Mouse (Mus musculus) limb, embryonic 12.5 days (tissue): Measurements from ENCODE around the gene Ppard. TPM values are rescaled to one million over a fixed set of nuclear protein-coding genes. Genes with fewer than 3 reads are reported as not detected.

Source experiments
- polyA plus RNA-seq: library from polyadenylated mRNA; unstranded; fragments of >200 nt; fragmentation: Nextera tagmentation; extraction: Ambion mirVana; gene quantifications from 2 replicates; pipeline ENCODE4 v1.2.1, GENCODE M21; 2016

The Ppard gene
- polyA plus RNA-seq, 1 experiment from 2014 or later = 3.2 TPM

Other genes starting within 250 kb of the Ppard start
- gene Tcp11, start 152.1 kb upstream of the Ppard start, polyA plus RNA-seq = 1.2 and 1.4 TPM in 2 replicates
- 8.7 and 12.0 TPM in 2 replicates for gene Scube3, start 90.6 kb upstream of the Ppard start, polyA plus RNA-seq
- gene Zfp523, start 55.6 kb upstream of the Ppard start, polyA plus RNA-seq = 51.9 and 54.9 TPM in 2 replicates
- gene Def6, start 24.9 kb upstream of the Ppard start, polyA plus RNA-seq = 11.1 and 12.8 TPM in 2 replicates
- 36.5 and 44.5 TPM in 2 replicates for gene Fance, start 80.8 kb downstream of the Ppard start, polyA plus RNA-seq
- gene Rpl10a, start 95.8 kb downstream of the Ppard start, polyA plus RNA-seq = 535 and 537 TPM in 2 replicates
- 11.3 and 13.2 TPM in 2 replicates for gene Tead3, start 118.1 kb downstream of the Ppard start, polyA plus RNA-seq
- gene Tulp1, start 132.5 kb downstream of the Ppard start, polyA plus RNA-seq = 6.3 and 8.6 TPM in 2 replicates